Mouse (Mus musculus) midbrain, embryonic 15.5 days (tissue): ENCODE measurements around the gene Psapl1. TPM values are rescaled to one million over a fixed set of nuclear protein-coding genes. Genes with fewer than 3 reads are reported as not detected.

Experiments
- polyA plus RNA-seq: library from polyadenylated mRNA; unstranded; fragments of >200 nt; fragmentation: Nextera tagmentation; extraction: Ambion mirVana; gene quantifications from 2 replicates; pipeline ENCODE4 v1.2.1, GENCODE M21; 2015

The Psapl1 gene
- polyA plus RNA-seq, 1 experiment from 2014 or later: 0.23 TPM

Other genes with a start within 250 kb of the Psapl1 start
- 21.9 and 22.0 TPM in 2 replicates for gene Sorcs2, start 194.1 kb downstream of the Psapl1 start, polyA plus RNA-seq